Mouse (Mus musculus) adrenal gland (tissue): ENCODE results near the gene Adcy2.

Experiments used
- intact Hi-C: fragments of 180-260 bp; cut with DNase I; formaldehyde crosslinking; loops from one replicate; pipeline ENCODE4 v1.15.1; 2025
- long read RNA-seq, 2 experiments: library from polyadenylated mRNA; unstranded; transcript quantifications; one replicate each; pipeline ENCODE4 v2.0.0; 2020; ENCODE audit warnings: borderline replicate concordance in 1 of 2; ENCODE audit not compliant: insufficient replicate concordance in 1 of 2

The Adcy2 gene
- long read RNA-seq, experiment 1, partial matches to known transcripts: 0 of 2 reads
- long read RNA-seq, experiment 1, other reads (novel, unspliced or antisense): 2 of 2 reads
- long read RNA-seq, experiment 2, partial matches to known transcripts: 0 of 1 reads
- long read RNA-seq, experiment 2, other reads (novel, unspliced or antisense): 1 of 1 reads

DNA sequence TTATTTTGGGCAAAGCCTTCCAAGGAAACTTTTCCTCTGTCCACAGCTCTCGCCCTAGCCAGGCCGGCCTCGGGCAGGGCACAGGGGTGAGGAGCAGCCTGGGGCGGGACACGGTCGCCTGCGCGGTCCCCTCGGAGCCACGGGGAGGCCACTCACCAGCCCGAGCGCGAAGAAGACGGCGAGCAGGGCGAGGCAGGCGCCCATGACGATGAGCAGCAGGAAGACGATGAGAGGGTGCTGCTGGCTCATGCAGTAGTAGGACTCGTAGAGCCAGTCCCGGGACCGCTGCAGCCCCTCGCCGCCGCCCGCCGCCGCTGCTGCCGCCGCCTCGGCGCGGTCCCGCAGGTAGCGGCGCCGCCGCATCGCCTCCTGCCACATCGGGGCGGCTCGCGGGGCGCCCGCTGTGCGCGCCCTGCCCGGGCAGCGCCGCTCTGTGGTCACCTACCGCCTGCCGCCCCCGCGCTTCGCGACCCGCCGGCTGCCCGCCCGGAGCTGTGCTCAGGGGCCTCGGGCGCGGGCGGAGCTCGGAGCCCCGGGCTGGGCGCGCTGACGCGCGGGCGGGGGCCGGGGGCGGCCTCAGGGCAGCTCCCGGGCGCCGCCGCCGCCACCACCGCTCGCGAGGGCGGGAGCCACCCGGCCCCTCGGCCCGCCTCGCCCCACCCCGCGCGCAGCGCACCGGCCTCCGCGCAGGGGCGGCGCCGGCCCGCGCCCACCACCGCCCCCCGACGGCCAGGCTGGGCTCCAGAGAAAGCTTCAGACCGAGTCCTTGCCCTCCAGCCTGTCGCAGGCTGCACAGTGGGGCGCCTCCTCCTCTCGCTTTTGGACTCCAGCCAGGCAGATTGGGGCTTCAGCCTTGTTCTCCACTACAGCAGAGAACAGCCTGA, at the start of gene Adcy2:
Gene Adcy2 (minus strand): TSS at position 624 of the 884 bp plus-strand sequence.
- intact Hi-C loops: no loop called here

DNA sequence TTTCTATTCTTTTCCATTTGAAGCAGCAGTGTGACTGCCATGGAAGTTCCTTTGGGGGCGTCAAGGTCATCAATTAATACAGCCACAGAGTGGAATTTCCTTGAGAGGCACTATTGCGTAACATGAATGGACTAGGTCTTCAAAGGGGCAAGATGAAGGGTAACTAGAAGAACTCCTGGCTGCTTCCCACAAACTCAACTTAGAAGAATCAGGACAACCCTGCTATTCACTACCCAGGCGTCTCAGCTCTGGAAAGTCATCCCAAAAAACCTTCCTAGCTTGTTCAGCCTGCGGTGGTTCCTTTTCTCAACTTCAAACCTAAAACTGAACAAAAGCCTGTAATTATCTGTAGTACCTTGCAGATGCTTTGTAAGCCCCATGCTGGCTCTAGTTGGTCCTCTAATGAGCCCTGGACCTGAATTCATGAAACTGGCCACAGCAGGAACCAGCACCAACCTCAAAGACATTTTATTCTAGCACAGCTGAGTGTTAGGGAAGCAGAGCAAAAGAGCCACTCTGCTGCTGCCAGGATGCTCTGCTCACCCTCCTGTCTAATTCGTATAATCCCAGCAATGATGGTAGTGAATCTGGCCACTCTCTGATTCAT, 37.8 kb upstream of the Adcy2 start:
- intact Hi-C loops: no loop called here

DNA sequence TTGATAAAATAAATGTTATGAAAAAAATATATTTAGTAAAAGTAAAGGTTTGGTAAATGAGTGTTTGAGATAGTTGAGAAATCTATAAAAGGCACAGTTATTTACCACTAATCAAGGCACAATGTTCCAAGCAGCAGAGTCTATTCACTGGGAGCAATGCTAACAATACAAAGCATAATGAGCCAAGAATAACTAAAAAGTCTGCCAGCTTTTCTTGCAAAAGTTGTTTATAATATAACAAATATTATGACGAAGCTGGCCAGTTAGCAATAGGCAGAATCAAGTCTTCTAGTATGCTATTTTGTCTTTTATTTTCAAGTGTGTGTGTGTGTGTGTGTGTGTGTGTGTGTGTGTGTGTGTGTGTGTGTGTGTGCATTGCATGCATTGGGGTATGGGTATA, 35.3 kb upstream of the Adcy2 start:
- intact Hi-C loops: no loop called here

DNA sequence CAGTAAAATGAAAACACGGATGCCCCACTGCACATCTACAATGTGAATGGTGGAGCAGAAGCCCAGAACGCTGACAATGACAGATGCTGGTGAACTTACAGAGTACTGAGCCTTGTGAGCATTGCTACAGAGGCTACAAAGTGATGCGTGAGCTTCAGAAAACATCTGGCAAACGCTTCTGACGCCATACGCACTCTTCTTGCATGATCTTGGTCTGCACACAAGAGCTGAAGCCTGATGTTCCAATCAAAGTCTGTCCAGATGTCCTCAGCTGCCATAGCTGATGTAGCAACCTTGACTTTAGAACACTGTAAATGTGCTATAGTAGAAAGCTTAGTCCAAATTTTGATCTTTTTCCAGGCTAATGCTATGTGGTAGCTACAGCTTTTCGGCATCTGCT, 34.2 kb upstream of the Adcy2 start:
- intact Hi-C loops: no loop called here

DNA sequence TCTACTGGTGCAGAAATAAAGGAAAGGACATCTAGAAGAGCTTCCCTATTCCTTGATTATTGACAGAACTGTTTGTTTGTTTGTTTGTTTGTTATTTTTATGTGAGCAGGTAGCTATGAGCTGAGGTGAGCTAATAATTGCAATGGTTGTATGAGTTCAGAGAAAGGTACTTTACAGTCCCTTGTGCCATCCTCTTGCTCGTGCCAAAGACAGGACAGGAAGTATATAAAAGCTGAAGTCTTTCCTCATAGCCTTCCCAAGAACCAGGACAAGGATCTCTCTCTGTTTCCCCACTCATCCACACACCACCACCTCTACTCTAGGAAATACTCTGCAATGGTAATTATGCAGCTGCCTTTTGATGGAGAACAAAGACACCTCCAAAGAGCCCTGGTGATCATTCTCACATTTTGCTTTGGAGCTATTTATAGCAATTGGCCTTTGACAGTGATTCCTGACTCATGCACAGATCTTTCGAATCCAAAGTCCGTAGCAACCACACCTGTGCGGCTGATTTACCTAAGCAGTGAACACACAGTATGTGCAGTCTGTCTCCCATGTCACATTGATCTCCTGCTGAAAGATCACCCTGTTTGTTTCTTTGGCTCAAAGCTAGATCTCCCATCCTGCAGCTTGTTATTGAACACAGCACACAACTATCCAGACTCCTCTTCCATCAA, 29.9 kb upstream of the Adcy2 start:
- intact Hi-C loops: no loop called here

DNA sequence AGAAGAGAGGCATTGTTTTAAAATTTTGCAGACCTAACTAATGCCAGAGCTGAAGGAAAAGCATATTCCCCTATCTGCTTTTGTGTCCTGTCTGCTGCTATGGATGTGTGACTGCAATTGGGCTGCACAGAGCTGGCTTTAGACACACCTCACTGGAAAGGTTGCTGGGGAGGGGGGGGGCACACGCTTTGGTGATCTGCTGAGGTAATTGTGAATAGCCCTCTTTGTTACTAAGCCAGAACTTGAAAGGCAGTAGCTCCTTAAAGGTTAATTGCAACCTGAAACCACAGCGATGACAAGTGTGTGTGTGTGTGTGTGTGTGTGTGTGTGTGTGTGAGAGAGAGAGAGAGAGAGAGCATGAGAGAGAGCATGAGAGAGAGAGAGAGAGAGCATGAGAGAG, 25.6 kb upstream of the Adcy2 start:
- intact Hi-C loops: no loop called here

DNA sequence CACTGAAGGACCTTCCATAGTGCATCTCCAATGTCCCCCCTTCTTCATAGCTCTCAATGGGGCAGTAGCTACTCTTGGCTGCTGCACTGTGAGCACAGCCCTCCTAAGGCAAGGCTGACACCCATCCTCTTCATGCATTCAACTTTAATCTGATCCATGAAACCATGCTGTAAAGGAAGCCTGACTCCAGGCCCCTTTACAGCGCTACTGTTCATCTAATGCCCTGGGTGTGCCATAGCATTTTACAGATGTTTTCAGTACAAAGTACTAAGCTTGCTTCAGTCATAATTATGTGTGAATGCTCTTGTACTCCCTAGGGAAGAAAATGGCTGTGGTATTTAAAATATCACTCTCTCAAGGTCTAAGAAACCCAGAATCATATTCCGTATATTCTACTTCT, 23.9 kb upstream of the Adcy2 start:
- intact Hi-C loops: no loop called here

DNA sequence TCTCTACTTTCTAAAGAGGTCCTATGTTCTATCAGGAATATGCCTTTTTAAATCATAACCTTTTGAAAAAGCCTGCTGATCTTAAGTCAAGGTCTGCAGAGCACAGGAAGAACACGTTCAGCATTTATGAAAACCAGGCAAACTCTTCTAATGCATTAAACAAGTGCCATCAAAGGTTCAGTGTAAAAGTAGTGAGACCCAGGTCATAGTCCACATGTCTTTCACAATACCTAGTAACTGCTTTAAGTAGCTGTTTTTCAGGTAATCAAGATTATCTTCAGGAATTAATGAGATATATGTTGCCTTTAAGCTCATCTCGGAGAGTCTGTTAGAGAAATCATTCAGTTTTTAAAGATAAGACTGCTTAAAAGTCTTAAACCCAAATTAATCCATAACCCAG, 21.2 kb upstream of the Adcy2 start:
- intact Hi-C loops: no loop called here

DNA sequence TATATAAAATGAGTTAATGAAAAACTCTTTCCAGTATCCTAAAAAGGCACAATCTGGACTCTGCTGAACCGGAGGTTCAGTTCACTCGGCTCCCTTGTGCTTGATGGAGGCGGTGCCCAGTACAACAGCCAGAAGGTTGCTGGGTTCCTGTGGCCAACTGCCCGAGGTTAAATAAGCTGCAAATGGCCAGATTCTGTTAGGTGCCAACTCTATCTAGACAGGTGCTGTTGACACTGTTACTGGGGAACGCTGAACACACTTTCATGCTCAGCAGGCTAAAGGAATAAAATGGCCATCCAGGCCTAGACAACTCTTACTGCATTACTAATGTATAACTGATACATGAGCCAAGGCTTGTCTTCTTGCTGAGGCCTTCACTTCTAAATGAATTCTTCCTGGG, 7.6 kb upstream of the Adcy2 start:
- intact Hi-C loops: loop anchor here (10.0 kb wide), 1 partner anchor 68 kb away; no protein-coding TSS in a partner anchor

DNA sequence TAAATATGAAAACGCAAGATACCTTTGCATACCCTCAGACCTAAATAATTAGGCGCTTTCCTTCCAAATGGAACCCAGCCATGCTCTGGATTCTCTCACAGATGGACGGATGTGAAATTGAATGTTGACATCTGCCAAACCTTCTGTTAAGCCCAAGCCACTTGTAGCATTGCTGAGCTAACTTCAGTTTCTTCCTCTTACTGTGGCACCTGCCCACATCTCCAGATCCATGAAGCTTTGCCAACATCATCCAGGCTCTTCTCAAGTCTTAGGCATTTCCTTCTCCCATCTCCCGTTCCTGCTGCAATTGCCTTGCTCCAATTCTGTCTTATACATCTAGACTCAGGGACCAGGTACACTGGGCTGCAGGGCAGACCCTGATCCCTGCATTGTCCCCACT, 6.8 kb upstream of the Adcy2 start:
- intact Hi-C loops: loop anchor here (10.0 kb wide), 1 partner anchor 69 kb away; no protein-coding TSS in a partner anchor

DNA sequence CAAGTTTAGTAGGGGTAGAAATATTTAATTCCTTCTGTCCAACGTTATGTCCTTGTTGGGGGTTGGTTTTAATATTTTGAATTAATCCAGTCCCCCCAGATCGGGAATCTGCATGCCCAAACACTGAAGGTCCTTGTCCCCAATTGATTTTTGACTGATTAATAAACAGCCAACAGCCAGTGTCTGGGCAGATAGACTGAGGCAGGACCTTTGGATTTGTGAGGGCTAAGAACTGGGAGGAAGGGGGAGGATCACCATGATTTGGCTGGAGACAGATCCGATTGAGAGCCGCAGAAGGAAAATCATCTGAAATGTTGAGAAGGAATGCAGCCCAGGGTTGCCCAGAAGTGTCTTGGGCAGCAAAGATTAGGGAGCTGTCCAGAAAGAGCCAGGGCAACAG, 5.1 kb upstream of the Adcy2 start:
- intact Hi-C loops: loop anchor here (10.0 kb wide), 1 partner anchor 70 kb away; no protein-coding TSS in a partner anchor

DNA sequence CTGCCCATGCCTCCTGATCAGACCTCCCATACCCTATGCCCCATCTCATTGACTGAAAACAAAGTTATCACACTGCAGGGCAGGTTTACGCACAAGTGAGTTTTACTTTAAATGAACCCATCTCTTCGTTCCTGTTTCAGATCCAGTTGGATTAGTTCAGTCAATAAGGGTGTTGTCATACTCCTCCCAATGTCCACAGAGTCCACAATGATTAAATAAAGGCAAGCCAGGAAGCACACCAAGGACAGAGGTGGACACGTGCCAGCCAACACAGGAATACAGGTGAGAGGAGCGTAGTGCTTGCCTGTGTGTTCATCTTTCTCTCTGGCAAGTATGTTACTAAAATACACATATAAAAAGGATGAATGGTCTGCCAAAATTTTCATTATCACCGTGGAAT, 3.3 kb upstream of the Adcy2 start:
- intact Hi-C loops: loop anchor here (10.0 kb wide), 1 partner anchor 72 kb away; no protein-coding TSS in a partner anchor

DNA sequence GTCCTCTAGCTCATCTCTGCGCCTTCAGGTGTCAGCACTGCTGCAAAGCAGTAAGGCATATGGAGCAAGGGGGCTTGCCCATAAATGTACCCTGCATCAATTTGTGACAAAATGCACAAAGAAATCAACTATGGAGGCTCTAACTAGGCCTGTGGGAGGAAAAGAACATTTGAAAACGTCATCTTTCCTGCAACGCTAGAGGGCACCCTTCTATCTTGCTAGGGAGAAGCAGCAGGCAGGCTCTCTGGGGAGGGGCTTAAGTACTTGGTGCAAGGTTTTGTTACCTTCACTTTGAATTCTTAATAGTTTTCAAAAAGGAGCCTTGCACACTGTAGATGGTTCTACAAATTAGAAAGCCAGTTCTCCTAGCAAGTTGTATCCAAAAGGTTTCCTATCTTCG, 2.8 kb upstream of the Adcy2 start:
- intact Hi-C loops: loop anchor here (10.0 kb wide), 1 partner anchor 73 kb away; no protein-coding TSS in a partner anchor

DNA sequence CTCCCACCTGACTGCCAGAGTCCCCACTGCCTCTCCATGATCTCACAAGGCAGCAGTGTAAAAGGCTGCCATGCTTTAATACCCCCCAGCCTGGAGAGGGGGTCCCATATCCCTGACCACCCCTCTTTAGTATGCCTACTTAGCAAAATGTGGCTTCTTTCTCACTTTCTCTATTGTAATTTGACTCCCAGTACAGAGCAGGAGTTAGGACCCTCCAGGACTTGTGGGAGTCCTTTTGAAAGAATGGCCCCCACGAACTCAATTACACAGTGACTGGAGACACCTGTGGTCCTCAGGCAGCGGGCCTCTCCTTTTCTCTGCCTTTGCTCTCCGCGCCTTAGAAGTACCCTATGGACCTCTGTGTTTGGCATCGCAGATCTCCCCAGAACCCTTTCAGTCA, 485 bp upstream of the Adcy2 start:
- intact Hi-C loops: loop anchor here (10.0 kb wide), 1 partner anchor 75 kb away; no protein-coding TSS in a partner anchor

DNA sequence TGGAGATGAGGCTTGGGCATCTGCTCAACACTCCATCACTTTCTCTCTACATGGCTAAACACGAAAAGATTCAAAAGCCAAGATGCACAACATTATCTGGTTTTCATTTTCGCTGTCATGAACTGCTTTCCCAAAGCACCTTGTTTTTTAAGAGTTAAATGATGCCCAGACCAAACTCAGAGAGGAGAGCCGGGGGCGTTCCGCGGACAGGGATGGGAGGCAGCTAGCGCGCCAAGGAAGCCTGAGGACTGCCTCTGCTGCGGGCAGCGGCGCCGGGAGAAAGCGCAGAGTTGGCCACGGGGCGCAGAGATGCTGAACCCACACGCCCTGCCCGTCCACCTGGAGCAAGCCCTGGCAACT, 803 bp downstream of the Adcy2 start:
- intact Hi-C loops: no loop called here

DNA sequence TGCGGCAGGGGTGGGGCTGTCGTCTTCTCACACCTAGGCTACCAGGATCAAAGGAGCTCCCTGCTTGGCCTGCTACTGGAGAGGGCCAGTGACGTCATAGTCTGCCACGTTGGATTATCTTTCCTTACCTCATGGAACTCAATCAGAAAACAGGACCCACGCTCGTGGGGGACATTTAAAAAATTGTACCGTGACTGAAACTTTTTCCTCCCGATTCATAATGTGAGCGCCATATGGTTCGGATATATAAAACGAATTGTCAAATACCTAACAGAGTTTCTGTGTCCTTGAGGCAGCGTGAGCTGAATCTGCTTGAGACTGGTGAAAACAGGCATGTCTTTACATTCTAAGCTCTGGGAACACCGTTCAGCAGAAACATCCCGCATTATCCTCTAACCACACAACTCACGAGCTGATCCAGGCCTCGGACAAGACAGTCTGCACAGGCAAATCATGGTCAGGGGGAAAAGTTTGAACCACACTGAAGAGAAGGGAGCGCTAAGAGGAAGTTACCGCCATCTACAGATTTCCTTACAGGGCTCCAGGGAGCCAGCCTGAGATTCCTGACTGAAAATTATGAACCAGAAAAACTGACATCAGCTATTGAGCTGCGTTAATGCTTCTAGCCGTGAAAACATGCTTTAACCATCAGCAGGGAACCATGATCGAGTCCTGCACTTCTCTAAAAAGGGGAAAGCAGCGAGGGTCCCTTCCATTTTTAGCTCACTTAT, 1.4 kb downstream of the Adcy2 start:
- intact Hi-C loops: no loop called here

DNA sequence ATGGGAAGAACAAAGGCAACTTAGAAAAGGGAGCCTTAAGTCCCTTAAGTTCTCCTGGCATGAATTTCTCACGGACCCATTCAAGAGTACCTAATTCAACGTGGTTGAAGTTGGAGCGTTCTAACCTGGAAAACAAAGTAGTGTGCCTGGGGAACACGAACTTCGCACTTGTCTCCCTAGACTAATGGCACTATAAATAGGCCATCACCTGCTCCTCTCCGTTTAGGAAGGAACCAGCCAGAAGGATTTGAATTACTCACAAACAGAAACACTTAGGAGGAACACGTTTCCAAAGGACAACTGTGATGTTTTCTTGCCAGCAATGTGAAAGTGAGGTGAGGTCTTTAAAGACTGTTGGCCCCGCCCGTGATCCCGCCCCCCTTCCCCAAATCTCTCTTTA, 2.0 kb downstream of the Adcy2 start:
- intact Hi-C loops: no loop called here

DNA sequence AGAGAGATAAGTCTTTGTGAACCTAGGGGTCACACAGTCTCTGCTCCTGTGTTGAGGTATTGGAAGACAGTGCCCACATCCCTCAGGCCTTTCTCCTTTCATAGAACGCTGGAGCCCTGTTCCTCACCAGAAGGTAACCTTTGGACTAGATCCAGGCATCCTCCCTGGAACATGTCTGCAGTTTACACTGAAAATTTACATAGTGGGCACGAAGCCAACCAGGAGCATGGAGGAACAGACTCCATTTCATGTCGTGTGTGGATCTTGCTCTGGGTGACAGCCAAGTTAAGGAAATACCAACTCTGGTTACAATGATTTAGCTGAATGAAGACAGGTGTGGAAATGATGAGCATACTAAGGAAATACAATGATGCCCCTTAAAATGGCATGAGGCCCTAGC, 2.7 kb downstream of the Adcy2 start:
- intact Hi-C loops: no loop called here

DNA sequence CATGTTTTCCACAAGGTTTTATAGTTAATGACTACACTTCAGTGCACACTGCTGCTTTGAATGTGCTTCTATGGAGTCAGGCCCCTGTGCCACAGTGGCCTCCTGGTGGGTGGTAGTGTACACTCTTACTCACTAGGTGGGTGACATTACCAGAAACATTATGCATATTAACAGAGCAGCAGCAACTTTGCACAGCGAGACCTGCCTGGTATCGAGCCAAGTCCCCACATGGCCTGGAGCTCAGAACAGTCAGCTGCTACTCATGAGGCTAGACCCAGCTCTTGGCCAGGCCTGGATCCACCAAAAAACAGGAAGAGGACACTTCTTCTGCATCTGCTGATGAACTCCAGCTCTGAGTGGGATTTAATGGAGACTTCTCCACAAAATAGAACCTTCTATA, 13.6 kb downstream of the Adcy2 start:
- intact Hi-C loops: no loop called here

DNA sequence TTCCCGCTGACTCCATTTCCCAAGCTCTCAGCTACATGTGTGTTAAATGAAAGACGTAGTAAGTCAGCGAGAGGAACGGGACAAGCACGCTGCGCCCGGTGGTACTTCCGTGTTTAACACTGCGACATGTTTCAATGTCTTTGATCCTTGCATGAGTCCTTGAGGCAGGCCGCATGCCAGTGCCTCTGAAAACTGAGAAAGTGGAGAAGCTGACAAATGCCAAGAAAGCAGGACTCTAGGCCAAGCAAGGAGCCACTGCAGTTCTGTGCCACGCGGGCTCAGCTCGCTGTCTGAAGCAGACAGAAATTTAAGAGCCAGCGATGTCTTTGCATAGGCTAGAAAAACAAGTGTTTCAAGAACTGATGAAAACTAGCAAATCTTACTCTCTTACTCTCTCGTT, 15.3 kb downstream of the Adcy2 start:
- intact Hi-C loops: no loop called here

DNA sequence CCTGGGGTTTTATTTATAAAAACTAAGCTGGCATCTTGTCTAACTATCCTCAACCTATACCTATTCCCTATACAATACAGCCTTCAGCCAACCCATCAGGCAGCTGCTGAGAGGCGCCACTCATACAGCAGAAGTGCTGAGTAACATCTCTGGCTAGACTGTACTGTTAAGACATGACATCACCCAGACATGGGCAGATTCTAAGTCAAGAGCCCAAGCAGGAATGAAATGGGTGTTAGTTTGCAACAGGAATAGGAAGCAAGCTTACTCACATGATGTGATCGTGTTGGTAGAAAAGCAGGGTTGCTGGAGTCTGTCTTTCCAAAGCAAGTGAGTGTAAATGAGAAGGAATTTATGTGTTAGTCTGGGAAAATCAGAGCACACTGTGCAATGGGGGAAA, 18.3 kb downstream of the Adcy2 start:
- intact Hi-C loops: no loop called here
